Mouse (Mus musculus) heart, adult 2 months (tissue): Measurements from ENCODE around the gene Gadd45gip1. TPM values are rescaled to one million over a fixed set of nuclear protein-coding genes. Genes with fewer than 3 reads are reported as not detected.
A peak's percentile ranks its signal among the peaks of the same experiment; 100 is the strongest.

Source experiments
- DNase-seq, 2 experiments: peaks; one replicate each; pipeline ENCODE4 v3.0.0; 2021
- H3K27ac ChIP-seq: fragments of 200-600 bp; 2 replicates; pipeline ENCODE4 v1.8.1; 2022
- H3K27me3 ChIP-seq: fragments of 200-500 bp; 2 replicates; pipeline ENCODE4 v1.6.1; 2012; ENCODE audit warnings: mild to moderate bottlenecking, low read length, inconsistent platforms, mixed read lengths; ENCODE audit not compliant: control insufficient read depth, insufficient read depth
- H3K36me3 ChIP-seq: fragments of 200-500 bp; 2 replicates; pipeline ENCODE4 v1.6.1; 2012; ENCODE audit warnings: low read length, inconsistent platforms; ENCODE audit not compliant: control insufficient read depth, insufficient read depth
- H3K4me1 ChIP-seq: fragments of 200-500 bp; 2 replicates; pipeline ENCODE4 v1.6.1; 2011; ENCODE audit warnings: low read length; ENCODE audit not compliant: control insufficient read depth, insufficient read depth
- H3K4me3 ChIP-seq: fragments of 200-600 bp; 2 replicates; pipeline ENCODE4 v1.8.1; 2022
- H3K79me2 ChIP-seq: fragments of 200-500 bp; replicated peaks from 2 replicates; pipeline ENCODE4 v1.6.1; 2012; ENCODE audit warnings: mild to moderate bottlenecking, inconsistent platforms, low read length, moderate library complexity, mixed read lengths; ENCODE audit not compliant: control insufficient read depth, insufficient read depth
- H3K9ac ChIP-seq: fragments of 200-500 bp; 2 replicates; pipeline ENCODE4 v1.6.1; 2012; ENCODE audit warnings: low read depth, mild to moderate bottlenecking, control low read depth, inconsistent platforms, low read length, mixed read lengths
- CTCF ChIP-seq: fragments of 200-600 bp; IDR thresholded peaks from 2 replicates; pipeline ENCODE4 v1.8.1; 2022; ENCODE audit warnings: antibody characterized with exemption, mild to moderate bottlenecking, moderate library complexity
- EP300 ChIP-seq: fragments of 200-500 bp; IDR thresholded peaks from 2 replicates; pipeline ENCODE4 v1.6.1; 2011; ENCODE audit warnings: low read depth, low read length, control low read depth; ENCODE audit not compliant: insufficient read depth
- POLR2A ChIP-seq: fragments of 200-500 bp; IDR thresholded peaks from 2 replicates; pipeline ENCODE4 v1.6.1; 2011; ENCODE audit warnings: mild to moderate bottlenecking, low read depth, low read length, control low read depth; ENCODE audit not compliant: insufficient read depth
- WGBS: fragments of 180-500 bp; shearing (Covaris S2); methylation state at CpG from one replicate; pipeline ENCODE4 v1.1.7; 2018; 5-methylcytosine and 5-hydroxymethylcytosine counted together
- intact Hi-C: fragments of 180-260 bp; cut with DNase I; formaldehyde crosslinking; loops from one replicate; pipeline ENCODE4 v1.15.1; 2025
- polyA plus RNA-seq: library from polyadenylated mRNA; depleted of rRNA; stranded (reverse); fragments of >200 nt; gene quantifications from 2 replicates; pipeline ENCODE4 v1.2.3, GENCODE M21; 2012
- total RNA-seq, 2 experiments: library from RNA; stranded (reverse); gene quantifications; 2 replicates each; pipeline ENCODE4 v1.2.3; 2021

Gene Gadd45gip1
- total and polyA plus RNA-seq, 3 experiments: 21.2 to 29.7 (median 27.4) TPM

- Histone ChIP-seq H3K4me1 (peaks cover 3% of the 10 kb centered on the region), H3K79me2 (no peaks in the 10 kb centered on the region), H3K4me3 (peak within 1 kb of the TSS; percentile 64), H3K9ac (peak within 1 kb of the TSS; percentile 74), H3K36me3 (peaks cover 18% of the 10 kb centered on the region), H3K27ac (peak within 1 kb of the TSS; percentile 79), H3K27me3 (no peaks in the 10 kb centered on the region)
- peak; percentile 91 to 93 for DNase-seq
- TF ChIP-seq EP300 (peak; percentile 74; the same call in 1 of the 2 replicates), POLR2A (peak; percentile 80), CTCF (no peak)
- intact Hi-C loops: no loop called here
- under 1% methylated on average over 55 of the region's 55 CpGs for WGBS
Observed at GRCm38 (mm10) chr8:84840248-84840999, 9.1 kb downstream of the Gadd45gip1 start, which contains the start of gene Rad23a. Gene Rad23a (minus strand): TSS chr8:84840665.

GRCm38 (mm10) chr8:84841514-84841913 lies 10.2 kb downstream of the Gadd45gip1 start:
- Histone ChIP-seq H3K4me3 (no peak overlapping the region), H3K9ac (no peak overlapping the region), H3K27ac (no peak overlapping the region), H3K36me3 (peaks cover 18% of the 10 kb centered on the region), H3K79me2 (no peaks in the 10 kb centered on the region; the same call in 1 of the 2 replicates), H3K27me3 (no peaks in the 10 kb centered on the region), H3K4me1 (peaks cover 5% of the 10 kb centered on the region)
- 60% methylated on average over 1 of the region's 1 CpGs for WGBS
- DNase-seq: no peak
- TF ChIP-seq CTCF (no peak), EP300 (no peak), POLR2A (no peak)
- intact Hi-C loops: no loop called here

GRCm38 (mm10) chr8:84844397-84845070 lies 13.2 kb downstream of the Gadd45gip1 start:
- intact Hi-C loops: loop anchor here (5.0 kb wide), 1 partner anchor 58 kb away; the partner anchor contains the start of gene Klf1
- H3K9ac ChIP-seq: no peak overlapping the region
- H3K4me3 ChIP-seq: peak overlapping the region; percentile 100; the same call in 1 of the 2 replicates

GRCm38 (mm10) chr8:84845355-84846093 lies 14.2 kb downstream of the Gadd45gip1 start:
- intact Hi-C loops: loop anchor here (5.0 kb wide), 1 partner anchor 57 kb away; the partner anchor contains the start of gene Klf1
- Histone ChIP-seq H3K36me3 (peaks cover 15% of the 10 kb centered on the region), H3K4me1 (peaks cover 5% of the 10 kb centered on the region), H3K4me3 (peak overlapping the region; percentile 100), H3K9ac (peak overlapping the region; percentile 88), H3K27ac (peak overlapping the region; percentile 97), H3K79me2 (no peaks in the 10 kb centered on the region; the same call in 1 of the 2 replicates), H3K27me3 (no peaks in the 10 kb centered on the region)
- 8% methylated on average over 12 of the region's 12 CpGs for WGBS
- TF ChIP-seq EP300 (no peak), POLR2A (no peak), CTCF (peak; percentile 70)
- peak; percentile 44 to 48 for DNase-seq

More at GRCm38 (mm10) chr8:84844397-84845070, 13.2 kb downstream of the Gadd45gip1 start:
- no peak for DNase-seq
- Histone ChIP-seq H3K36me3 (peaks cover 16% of the 10 kb centered on the region), H3K27ac (peak overlapping the region; percentile 5; the same call in 1 of the 2 replicates), H3K4me1 (peaks cover 5% of the 10 kb centered on the region), H3K27me3 (no peaks in the 10 kb centered on the region), H3K79me2 (no peaks in the 10 kb centered on the region; the same call in 1 of the 2 replicates)
- no peak for TF ChIP-seq EP300
- no peak for TF ChIP-seq CTCF
- no peak for TF ChIP-seq POLR2A
- 64% methylated on average over 9 of the region's 9 CpGs for WGBS

- H3K36me3 ChIP-seq: peaks cover 15% of the 10 kb centered on the region
- H3K27ac ChIP-seq: peak overlapping the region; percentile 97
- peak in 1 of 2 experiments; percentile 24 for DNase-seq
- peaks cover 5% of the 10 kb centered on the region for H3K4me1 ChIP-seq
- 1% methylated on average over 30 of the region's 30 CpGs for WGBS
- no peaks in the 10 kb centered on the region; the same call in 1 of the 2 replicates for H3K79me2 ChIP-seq
- peak overlapping the region; percentile 100 for H3K4me3 ChIP-seq
- no peaks in the 10 kb centered on the region for H3K27me3 ChIP-seq
- TF ChIP-seq CTCF (no peak), EP300 (no peak), POLR2A (no peak)
- peak overlapping the region; percentile 88 for H3K9ac ChIP-seq
- intact Hi-C loops: loop anchor here (5.0 kb wide), 1 partner anchor 56 kb away; the partner anchor contains the start of gene Klf1
Observed at GRCm38 (mm10) chr8:84846094-84846721, 14.9 kb downstream of the Gadd45gip1 start.
